Mouse (Mus musculus) spleen, adult 2 months (tissue): ENCODE measurements around the gene Tmc2. TPM values are rescaled to one million over a fixed set of nuclear protein-coding genes. Genes with fewer than 3 reads are reported as not detected.

Experiments used
- DNase-seq, 2 experiments: peaks; one replicate each; pipeline versions ENCODE4 v3.0.0 to v3.0.0-alpha.2; 2012 to 2021; ENCODE audit warnings: low spot score in 2 of 2, low read depth in 1 of 2
- H3K27ac ChIP-seq: fragments of 200-500 bp; 2 replicates; pipeline ENCODE4 v1.5.1; 2012; ENCODE audit warnings: low read length, inconsistent platforms; ENCODE audit not compliant: insufficient read depth
- H3K27me3 ChIP-seq: fragments of 200-500 bp; 2 replicates; pipeline ENCODE4 v1.6.1; 2012; ENCODE audit warnings: mild to moderate bottlenecking, moderate library complexity, low read length, inconsistent platforms; ENCODE audit not compliant: control insufficient read depth, insufficient read depth
- H3K36me3 ChIP-seq: fragments of 200-500 bp; 2 replicates; pipeline ENCODE4 v1.6.1; 2012; ENCODE audit warnings: mild to moderate bottlenecking, low read length, inconsistent platforms; ENCODE audit not compliant: control insufficient read depth, insufficient read depth
- H3K4me1 ChIP-seq: fragments of 200-500 bp; 2 replicates; pipeline ENCODE4 v1.6.1; 2011; ENCODE audit warnings: inconsistent platforms; ENCODE audit not compliant: control insufficient read depth, insufficient read depth, insufficient read length
- H3K4me3 ChIP-seq: fragments of 200-500 bp; 2 replicates; pipeline ENCODE4 v1.5.1; 2011; ENCODE audit warnings: mild to moderate bottlenecking, inconsistent platforms; ENCODE audit not compliant: insufficient read depth, insufficient read length; ENCODE audit errors: extremely low read depth
- CTCF ChIP-seq: fragments of 200-500 bp; IDR thresholded peaks from 2 replicates; pipeline ENCODE4 v1.5.1; 2011; ENCODE audit warnings: mild to moderate bottlenecking, inconsistent platforms; ENCODE audit not compliant: insufficient read depth, insufficient read length, insufficient replicate concordance; ENCODE audit errors: extremely low read depth
- POLR2A ChIP-seq: fragments of 200-500 bp; IDR thresholded peaks from 2 replicates; pipeline ENCODE4 v1.6.1; 2011; ENCODE audit warnings: low read depth, low read length, inconsistent platforms
- WGBS: fragments of 180-500 bp; shearing (Covaris S2); methylation state at CpG from one replicate; pipeline ENCODE4 v1.1.7; 2018; 5-methylcytosine and 5-hydroxymethylcytosine counted together
- polyA plus RNA-seq: library from polyadenylated mRNA; depleted of rRNA; stranded (reverse); fragments of >200 nt; gene quantifications from 2 replicates; pipeline ENCODE4 v1.2.3, GENCODE M21; 2012

The Tmc2 gene
- polyA plus RNA-seq, 1 experiment: not detected

GRCm38 (mm10) chr2:130248226-130248625, 53.2 kb downstream of the Tmc2 start:
- TF ChIP-seq CTCF: no peak
- no peak for TF ChIP-seq POLR2A
- Histone ChIP-seq H3K4me1 (no peaks in the 10 kb centered on the region), H3K27ac (no peak overlapping the region), H3K27me3 (no peaks in the 10 kb centered on the region), H3K36me3 (no peaks in the 10 kb centered on the region), H3K4me3 (no peak overlapping the region)
- 75% methylated on average over 7 of the region's 7 CpGs for WGBS
- DNase-seq: no peak

- TF ChIP-seq CTCF (no peak), POLR2A (no peak)
- no peaks in the 10 kb centered on the region for H3K36me3 ChIP-seq
- no peak overlapping the region for H3K4me3 ChIP-seq
- DNase-seq: no peak
- H3K27me3 ChIP-seq: no peaks in the 10 kb centered on the region
- no peaks in the 10 kb centered on the region for H3K4me1 ChIP-seq
- WGBS: 75% methylated on average over 4 of the region's 4 CpGs
- no peak overlapping the region for H3K27ac ChIP-seq
These were observed 61.8 kb downstream of the Tmc2 start for GRCm38 (mm10) chr2:130256762-130257161.

- WGBS: 68% methylated on average over 4 of the region's 4 CpGs
- Histone ChIP-seq H3K36me3 (no peaks in the 10 kb centered on the region), H3K27ac (no peak overlapping the region), H3K4me1 (no peaks in the 10 kb centered on the region), H3K27me3 (no peaks in the 10 kb centered on the region), H3K4me3 (no peak overlapping the region)
- DNase-seq: no peak
- TF ChIP-seq POLR2A: no peak
- TF ChIP-seq CTCF: no peak
These were observed 65.8 kb downstream of the Tmc2 start for GRCm38 (mm10) chr2:130260822-130261221.

GRCm38 (mm10) chr2:130261914-130262313, 66.9 kb downstream of the Tmc2 start:
- no peak for TF ChIP-seq POLR2A
- no peak for TF ChIP-seq CTCF
- WGBS: 90% methylated on average over 2 of the region's 2 CpGs
- H3K27me3 ChIP-seq: no peaks in the 10 kb centered on the region
- H3K4me1 ChIP-seq: no peaks in the 10 kb centered on the region
- no peaks in the 10 kb centered on the region for H3K36me3 ChIP-seq
- DNase-seq: no peak
- H3K4me3 ChIP-seq: no peak overlapping the region
- H3K27ac ChIP-seq: no peak overlapping the region

- no peak for DNase-seq
- Histone ChIP-seq H3K4me3 (no peak overlapping the region), H3K4me1 (no peaks in the 10 kb centered on the region), H3K36me3 (no peaks in the 10 kb centered on the region), H3K27ac (no peak overlapping the region), H3K27me3 (no peaks in the 10 kb centered on the region)
- no peak for TF ChIP-seq CTCF
- TF ChIP-seq POLR2A: no peak
- WGBS: 57% methylated on average over 2 of the region's 2 CpGs
These were observed 67.4 kb downstream of the Tmc2 start for GRCm38 (mm10) chr2:130262398-130262797.

GRCm38 (mm10) chr2:130265520-130265919, 70.5 kb downstream of the Tmc2 start:
- H3K27ac ChIP-seq: no peak overlapping the region
- H3K4me3 ChIP-seq: no peak overlapping the region
- DNase-seq: no peak
- 70% methylated on average over 1 of the region's 1 CpGs for WGBS
- H3K4me1 ChIP-seq: no peaks in the 10 kb centered on the region
- TF ChIP-seq POLR2A (no peak), CTCF (no peak)
- H3K27me3 ChIP-seq: no peaks in the 10 kb centered on the region
- no peaks in the 10 kb centered on the region for H3K36me3 ChIP-seq

- H3K27me3 ChIP-seq: no peaks in the 10 kb centered on the region
- no peaks in the 10 kb centered on the region for H3K36me3 ChIP-seq
- no peak overlapping the region for H3K4me3 ChIP-seq
- no peaks in the 10 kb centered on the region for H3K4me1 ChIP-seq
- H3K27ac ChIP-seq: no peak overlapping the region
- TF ChIP-seq POLR2A: no peak
- TF ChIP-seq CTCF: no peak
- DNase-seq: no peak
- WGBS: 83% methylated on average over 7 of the region's 7 CpGs
These were observed 73.1 kb downstream of the Tmc2 start for GRCm38 (mm10) chr2:130268074-130268473.
